Mouse (Mus musculus): ENCODE data around the gene Sept8.

GRCm38 (mm10) chr11:53508152-53508551, 10.9 kb upstream of the Sept8 start:
- TF ChIP-seq POLR2A (IDR thresholded peaks at IDR 0.05; ENCODE audit: insufficient read depth, low read depth, low read length) (no peak), CTCF (IDR thresholded peaks at IDR 0.05) (no peak)
